ENCODE assay signal across 8 mouse cellular contexts in the genomic region with DNA sequence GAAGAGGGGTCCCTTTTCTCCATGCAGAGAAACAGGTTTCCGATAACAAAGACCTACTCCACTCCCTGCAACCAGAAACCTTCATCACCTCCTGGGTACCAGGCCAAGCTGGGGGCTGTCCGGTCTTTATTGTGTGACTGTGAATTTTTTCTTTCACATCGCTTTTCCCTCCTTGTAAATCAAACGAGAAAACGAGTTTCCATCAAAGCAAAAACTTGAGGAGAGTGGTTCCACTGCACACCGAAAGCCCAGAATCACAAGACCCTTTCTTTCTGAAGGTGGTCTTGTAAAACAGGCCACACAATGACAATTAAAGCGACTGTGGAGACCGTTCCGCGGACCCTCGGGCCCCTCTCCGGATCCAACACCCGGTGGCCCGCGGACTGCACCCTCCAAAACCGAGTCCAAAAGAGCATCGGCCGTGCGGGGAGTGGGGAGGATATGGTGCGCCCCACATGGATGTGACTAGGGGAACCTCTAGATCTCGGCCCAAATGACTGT. TPM values are rescaled to one million over a fixed set of nuclear protein-coding genes. Genes with fewer than 3 reads are reported as not detected.
DNase-seq lines count a peak whose midpoint lies in the region; ATAC-seq and TF ChIP-seq lines count a peak whose summit lies in the region.

No protein-coding gene starts in this region.

- no peaks in the 10 kb centered on the region for H3K9me3 ChIP-seq in lung, embryonic 15.5 days
- H3K9me3 ChIP-seq in liver, postnatal 0 days (ENCODE audit: low read length): no peaks in the 10 kb centered on the region

- no peak for DNase-seq in lung, postnatal 4 days
- DNase-seq in heart, postnatal 10 days: peak; percentile 31
- DNase-seq in liver, postnatal 0 days: peak; percentile 43
- DNase-seq in natural killer cell, adult 2 months (ENCODE audit: low spot score in 2 of 2): no peak
- no peak for DNase-seq in layer of hippocampus, postnatal 14 days (ENCODE audit: low spot score in 2 of 2)
- no peak for DNase-seq in frontal cortex, postnatal 36 days (ENCODE audit: low spot score in 2 of 2)

- no peak for TF ChIP-seq CTCF in liver, postnatal 0 days (IDR thresholded peaks at IDR 0.05; ENCODE audit: low read depth)

- H3K36me3 ChIP-seq in lung, embryonic 15.5 days: no peaks in the 10 kb centered on the region
- H3K36me3 ChIP-seq in liver, postnatal 0 days (replicated peaks; ENCODE audit: insufficient read depth, low read length): no peaks in the 10 kb centered on the region

- H3K4me1 ChIP-seq in lung, embryonic 15.5 days: peaks cover 34% of the 10 kb centered on the region
- peaks cover 27% of the 10 kb centered on the region for H3K4me1 ChIP-seq in liver, postnatal 0 days (ENCODE audit: insufficient read depth)

- peak overlapping the region; percentile 75 for H3K4me3 ChIP-seq in lung, embryonic 15.5 days
- H3K4me3 ChIP-seq in liver, postnatal 0 days (ENCODE audit: low read depth, low read length): peak overlapping the region; percentile 92

- peak overlapping the region; percentile 89 for H3K9ac ChIP-seq in lung, embryonic 15.5 days
- H3K9ac ChIP-seq in liver, postnatal 0 days (replicated peaks): peak overlapping the region; percentile 87

- H3K4me2 ChIP-seq in lung, embryonic 15.5 days: peak overlapping the region; percentile 66
- H3K4me2 ChIP-seq in liver, postnatal 0 days (ENCODE audit: low read depth, low read length): peak overlapping the region; percentile 98

- intact Hi-C loops in heart, postnatal 10 days (cut with DNase I): loop anchor here (2.0 kb wide), 2 partner anchors 41 to 49 kb away; no protein-coding TSS in a partner anchor

- ATAC-seq in lung, embryonic 15.5 days (ENCODE audit: borderline replicate concordance, extremely low read depth, low FRiP score, low TSS enrichment): no peak; the same call in 1 of the 2 replicates
- peak; percentile 12; the same call in 1 of the 2 replicates for ATAC-seq in common myeloid progenitor, adult 5-6 weeks (replicated peaks; ENCODE audit: low read depth, poor library complexity, severe bottlenecking)
- peak; percentile 63 for ATAC-seq in liver, postnatal 0 days

- 0% methylated on average over 21 of the region's 21 CpGs for WGBS in lung, embryonic 15.5 days
- WGBS in liver, postnatal 0 days (ENCODE audit: insufficient replicate concordance): under 1% methylated on average over 21 of the region's 21 CpGs

- H3K27ac ChIP-seq in lung, embryonic 15.5 days: peak overlapping the region; percentile 87
- peak overlapping the region; percentile 80 for H3K27ac ChIP-seq in liver, postnatal 0 days (ENCODE audit: low read depth)

- TF ChIP-seq EP300 in liver, postnatal 0 days (IDR thresholded peaks at IDR 0.05; ENCODE audit: low read depth): no peak

- no peaks in the 10 kb centered on the region for H3K27me3 ChIP-seq in lung, embryonic 15.5 days
- H3K27me3 ChIP-seq in liver, postnatal 0 days (ENCODE audit: insufficient read depth, low read length): no peaks in the 10 kb centered on the region

RNA-seq across cellular contexts. Expression of a gene that starts 0.6 kb away (rescaled TPM):
- polyA plus RNA-seq in lung, embryonic 15.5 days (2015; fragmentation: Nextera tagmentation; extraction: Ambion mirVana): 106 and 114 TPM in 2 replicates
- total RNA-seq in common myeloid progenitor, adult 5-6 weeks (2017): 59.5 and 70.5 TPM in 2 replicates
- 10 to 100 TPM; 49.6 to 50.1 TPM for total RNA-seq in heart, postnatal 10 days (2021)
- polyA plus RNA-seq in liver, postnatal 0 days (2015; fragmentation: Nextera tagmentation; extraction: Ambion mirVana): 25.5 and 28.6 TPM in 2 replicates
- 10 to 100 TPM in 1 of 2 experiments, 1 to 10 TPM in 1; 8.8 to 10.3 TPM for total RNA-seq in layer of hippocampus, postnatal 14 days (2021)

Comparison
In these comparisons a context has a peak if more than half of its experiments do, and no peak if none do; other contexts are left out.
1. DNase-seq: peak in heart, postnatal 10 days (2 of 2) and liver, postnatal 0 days (single experiment); none in lung, postnatal 4 days (0 of 2), natural killer cell, adult 2 months (0 of 2), layer of hippocampus, postnatal 14 days (0 of 2) and frontal cortex, postnatal 36 days (0 of 2).